Mouse (Mus musculus) frontal cortex, postnatal 14 days (tissue): Measurements from ENCODE around the gene Mybph.

Source experiments
- DNase-seq, 2 experiments: peaks; one replicate each; pipeline ENCODE4 v3.0.0; 2022; ENCODE audit warnings: low spot score in 2 of 2

Gene Mybph

GRCm38 (mm10) chr1:134193126-134193525 is at the start of gene Mybph:
Mybph (plus strand) TSS chr1:134193448.
- DNase-seq: no peak

- peak; percentile 34 to 40 for DNase-seq
Measured at GRCm38 (mm10) chr1:134146066-134146465, 47.2 kb upstream of the Mybph start.

- no peak for DNase-seq
Measured at GRCm38 (mm10) chr1:134150076-134150475, 43.2 kb upstream of the Mybph start.

- no peak for DNase-seq
Measured at GRCm38 (mm10) chr1:134150745-134151144, 42.5 kb upstream of the Mybph start.

- peak; percentile 45 to 76 for DNase-seq
Measured at GRCm38 (mm10) chr1:134151655-134152412, 41.4 kb upstream of the Mybph start.

GRCm38 (mm10) chr1:134152626-134153590 is 40.3 kb upstream of the Mybph start:
- DNase-seq: no peak

GRCm38 (mm10) chr1:134154121-134154520 is 39.1 kb upstream of the Mybph start:
- no peak for DNase-seq

- no peak for DNase-seq
Measured at GRCm38 (mm10) chr1:134154655-134155054, 38.6 kb upstream of the Mybph start.

GRCm38 (mm10) chr1:134160404-134160803 is 32.8 kb upstream of the Mybph start:
- DNase-seq: no peak

GRCm38 (mm10) chr1:134161399-134161798 is 31.8 kb upstream of the Mybph start:
- no peak for DNase-seq

GRCm38 (mm10) chr1:134162510-134163225 is 30.6 kb upstream of the Mybph start:
- DNase-seq: no peak

- DNase-seq: no peak
Measured at GRCm38 (mm10) chr1:134163476-134163875, 29.8 kb upstream of the Mybph start.

- DNase-seq: no peak
Measured at GRCm38 (mm10) chr1:134164454-134164853, 28.8 kb upstream of the Mybph start.

- DNase-seq: no peak
Measured at GRCm38 (mm10) chr1:134166547-134166946, 26.7 kb upstream of the Mybph start.

GRCm38 (mm10) chr1:134167416-134168305 is 25.6 kb upstream of the Mybph start:
- DNase-seq: no peak

- no peak for DNase-seq
Measured at GRCm38 (mm10) chr1:134168567-134168966, 24.7 kb upstream of the Mybph start.

- no peak for DNase-seq
Measured at GRCm38 (mm10) chr1:134168985-134169697, 24.1 kb upstream of the Mybph start.

GRCm38 (mm10) chr1:134173081-134173480 is 20.2 kb upstream of the Mybph start:
- DNase-seq: no peak

GRCm38 (mm10) chr1:134177976-134178375 is 15.3 kb upstream of the Mybph start:
- no peak for DNase-seq

- no peak for DNase-seq
Measured at GRCm38 (mm10) chr1:134182025-134182424, 11.2 kb upstream of the Mybph start, which contains the start of gene Chil1. Chil1 (plus strand) TSS chr1:134182176.
